Mouse (Mus musculus) CH12F3 (cell line): ENCODE results near the gene Naa80.

ENCODE experiments used
- in situ Hi-C: fragments of 300-500 bp; cut with MboI; formaldehyde crosslinking; loops from 2 replicates; pipeline ENCODE4 v1.14.3; 2020; ENCODE audit warnings: low sequenced_read_pairs

The Naa80 gene

GRCm38 (mm10) chr9:107612945-107613569, 34.4 kb downstream of the Naa80 start:
- in situ Hi-C loops, result no loop called here

DNA sequence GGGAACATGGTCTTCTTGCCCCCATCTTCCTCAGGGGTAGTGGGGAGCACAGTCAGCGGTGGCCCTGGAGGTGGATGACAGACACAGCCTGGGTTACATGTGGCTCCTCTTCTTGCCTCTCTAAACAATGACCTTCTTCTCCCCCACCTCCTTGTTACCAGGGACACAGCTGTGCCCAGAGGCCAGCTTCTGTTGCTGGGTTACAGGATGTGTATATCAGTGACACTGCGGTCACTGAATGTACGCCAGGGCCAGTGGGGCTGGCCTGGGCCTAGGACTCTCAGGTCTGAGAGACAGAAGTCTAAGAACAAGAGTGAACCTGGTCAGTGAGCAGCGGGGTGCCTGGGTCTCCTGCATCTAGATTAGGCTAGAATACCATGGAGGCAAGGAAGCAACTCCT, 36.3 kb downstream of the Naa80 start:
- in situ Hi-C loops, result no loop called here

DNA sequence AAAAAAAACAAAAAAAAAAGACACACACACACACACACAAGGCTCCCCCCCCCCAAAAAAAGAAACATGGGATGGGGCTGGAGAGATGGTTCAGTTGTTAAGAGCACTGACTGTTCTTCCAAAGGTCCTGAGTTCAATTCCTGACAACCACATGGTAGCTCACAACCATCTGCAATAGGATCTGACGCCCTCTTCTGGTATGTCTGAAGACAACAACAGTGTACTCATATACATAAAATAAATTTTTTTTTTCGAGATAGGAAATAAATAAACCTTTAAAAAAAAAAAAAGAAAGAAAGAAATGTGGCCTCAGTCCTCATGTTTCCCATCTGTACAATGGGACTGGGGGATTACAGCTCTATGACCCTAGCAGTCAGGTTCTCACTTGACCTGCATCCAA, 38.8 kb downstream of the Naa80 start:
- in situ Hi-C loops, result no loop called here

- in situ Hi-C loops, result no loop called here
Observed at GRCm38 (mm10) chr9:107618098-107618497, 39.4 kb downstream of the Naa80 start.

DNA sequence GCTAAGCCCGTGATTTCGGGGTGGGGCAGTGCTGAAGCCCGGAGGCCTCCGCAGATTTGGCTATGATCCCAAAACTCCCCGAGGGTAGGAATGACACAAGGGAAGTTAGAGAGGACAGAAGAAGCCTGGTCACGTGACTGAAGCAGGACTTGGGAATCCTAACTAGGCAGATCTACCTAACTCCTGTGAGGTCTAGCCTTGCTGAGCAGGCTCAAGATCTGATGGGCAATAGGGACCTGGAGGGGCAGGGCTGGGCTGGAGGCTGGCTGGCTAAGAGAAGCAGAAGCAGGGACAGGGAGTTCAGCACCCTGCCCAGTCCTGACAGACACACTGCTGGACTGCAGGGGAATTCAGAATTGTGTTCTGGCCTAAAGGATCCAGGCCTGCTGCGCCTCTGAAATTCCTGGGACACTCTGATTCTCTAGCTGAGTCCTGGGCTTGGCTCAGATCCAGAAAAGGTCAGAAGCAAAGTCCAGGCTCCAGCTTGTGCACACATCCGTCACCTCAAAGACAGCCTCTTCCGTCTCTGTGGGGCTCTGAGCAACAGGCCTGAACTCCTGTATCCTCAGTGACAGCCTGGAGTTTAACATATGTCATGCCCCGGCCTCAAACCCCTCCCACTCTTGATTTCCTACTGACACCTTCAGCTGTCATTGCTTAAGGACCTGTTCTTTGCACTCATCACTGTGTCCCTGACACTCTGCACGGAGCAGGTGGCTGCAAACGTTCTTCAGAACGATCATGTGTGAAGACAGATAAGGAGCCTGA, 40.3 kb downstream of the Naa80 start:
- in situ Hi-C loops, result no loop called here

- in situ Hi-C loops, result no loop called here
Observed at GRCm38 (mm10) chr9:107619546-107619879, 40.8 kb downstream of the Naa80 start.

GRCm38 (mm10) chr9:107620954-107621353, 42.3 kb downstream of the Naa80 start:
- in situ Hi-C loops, result no loop called here

DNA sequence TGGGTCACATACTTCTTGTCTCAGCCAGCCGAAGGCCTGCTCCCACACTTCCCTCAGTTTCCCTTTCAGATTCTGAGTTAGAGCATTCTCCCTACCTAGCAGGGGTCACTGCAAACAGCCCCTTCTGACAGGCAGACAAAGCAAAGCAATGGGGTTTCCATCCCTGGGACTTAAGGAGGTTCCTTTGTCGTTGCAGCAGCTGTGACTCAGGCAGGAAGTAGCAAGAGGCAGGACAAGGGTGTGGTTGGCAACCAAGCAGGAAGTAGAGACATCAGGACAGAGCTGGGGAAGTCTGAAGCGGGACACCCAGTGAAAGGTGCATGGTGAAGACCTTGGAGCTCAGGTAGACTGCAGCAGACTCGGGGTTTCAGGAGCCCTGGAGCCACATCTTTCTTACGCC, 45.9 kb downstream of the Naa80 start:
- in situ Hi-C loops, result no loop called here

DNA sequence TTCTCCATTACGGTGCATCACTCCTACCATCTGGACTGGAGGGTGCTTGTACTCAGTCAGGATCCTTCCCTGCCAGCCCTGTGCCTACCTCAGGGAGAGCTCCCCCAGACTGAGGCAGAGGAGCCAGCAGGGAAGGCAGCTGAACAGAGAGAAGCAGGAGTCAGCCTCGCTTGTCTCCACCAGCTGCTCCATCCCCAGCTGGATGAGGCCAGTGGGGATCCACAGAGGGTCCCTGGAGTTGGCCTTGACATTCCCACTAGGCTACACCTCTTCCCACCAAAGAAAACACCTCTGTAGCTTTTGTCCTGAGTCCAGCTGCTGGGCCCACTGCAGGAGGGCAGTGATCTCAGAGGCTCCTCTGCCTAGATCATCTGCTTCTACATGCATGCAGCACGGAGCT, 46.3 kb downstream of the Naa80 start:
- in situ Hi-C loops, result no loop called here

DNA sequence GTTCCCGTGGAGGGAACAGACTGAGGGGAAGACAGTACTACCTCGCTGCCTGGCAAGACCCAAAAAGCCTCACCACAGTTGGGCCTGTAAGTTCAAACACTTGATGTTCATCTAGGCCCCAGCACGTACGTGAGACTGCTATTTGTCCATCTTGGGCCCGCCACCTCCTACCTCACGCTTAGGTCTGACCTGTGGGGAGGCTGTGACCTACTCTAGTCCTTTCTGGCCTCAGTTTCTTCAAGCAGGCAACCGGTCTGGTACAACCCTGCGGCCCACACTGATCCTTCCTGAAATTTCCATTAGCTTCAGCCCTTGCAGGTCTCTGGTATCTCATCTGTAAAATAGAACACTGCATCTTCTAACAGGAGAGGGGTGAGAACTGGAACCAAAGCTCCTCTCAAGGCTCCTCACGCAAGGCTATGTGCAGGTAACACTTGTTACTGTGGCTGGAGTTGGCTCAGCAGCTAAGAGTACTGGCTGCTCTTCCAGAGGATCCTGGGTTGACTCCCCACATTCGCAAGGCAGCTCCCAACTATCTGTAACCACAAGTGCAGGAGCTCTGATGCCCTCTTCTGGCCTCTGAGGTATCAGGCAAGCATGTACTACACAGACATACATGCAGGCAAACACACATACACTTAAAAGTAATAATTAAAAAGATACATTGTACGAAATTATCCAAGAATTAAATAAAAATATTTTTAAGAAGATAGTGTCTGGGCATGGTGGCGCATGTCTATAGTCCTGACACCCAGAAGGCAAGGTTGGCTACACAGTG, 46.9 kb downstream of the Naa80 start:
- in situ Hi-C loops, result no loop called here

GRCm38 (mm10) chr9:107626158-107626843, 47.6 kb downstream of the Naa80 start:
- in situ Hi-C loops, result no loop called here

DNA sequence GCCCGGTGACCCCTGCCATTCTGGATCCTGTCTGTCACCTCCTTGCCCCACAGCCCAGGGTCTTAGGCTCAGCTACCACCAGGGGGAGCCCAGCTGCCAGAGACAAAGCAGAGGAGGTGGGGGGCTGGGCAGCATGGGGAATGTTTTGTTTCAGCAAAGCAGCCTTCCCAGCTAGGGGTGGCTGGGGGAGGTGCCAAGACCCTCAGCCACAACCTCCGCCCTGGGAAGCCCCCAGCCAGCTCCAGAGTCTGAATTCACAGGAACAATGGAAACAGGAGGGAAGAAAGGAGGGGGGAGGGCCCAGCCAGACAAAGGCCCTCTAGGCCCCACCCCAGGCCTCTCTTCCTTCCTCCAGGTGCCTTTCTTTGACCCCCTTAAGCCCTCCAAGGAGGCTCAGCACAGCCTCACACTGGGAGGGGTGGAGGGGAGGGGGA, 48.2 kb downstream of the Naa80 start:
- in situ Hi-C loops, result no loop called here

GRCm38 (mm10) chr9:107627387-107628255, 48.9 kb downstream of the Naa80 start:
- in situ Hi-C loops, result no loop called here

- in situ Hi-C loops, result no loop called here
Observed at GRCm38 (mm10) chr9:107628721-107629410, 50.2 kb downstream of the Naa80 start.

- in situ Hi-C loops, result no loop called here
Observed at GRCm38 (mm10) chr9:107629411-107629730, 50.7 kb downstream of the Naa80 start.

- in situ Hi-C loops, result no loop called here
Observed at GRCm38 (mm10) chr9:107629901-107630425, 51.3 kb downstream of the Naa80 start.

GRCm38 (mm10) chr9:107630576-107630975, 51.9 kb downstream of the Naa80 start:
- in situ Hi-C loops, result no loop called here

DNA sequence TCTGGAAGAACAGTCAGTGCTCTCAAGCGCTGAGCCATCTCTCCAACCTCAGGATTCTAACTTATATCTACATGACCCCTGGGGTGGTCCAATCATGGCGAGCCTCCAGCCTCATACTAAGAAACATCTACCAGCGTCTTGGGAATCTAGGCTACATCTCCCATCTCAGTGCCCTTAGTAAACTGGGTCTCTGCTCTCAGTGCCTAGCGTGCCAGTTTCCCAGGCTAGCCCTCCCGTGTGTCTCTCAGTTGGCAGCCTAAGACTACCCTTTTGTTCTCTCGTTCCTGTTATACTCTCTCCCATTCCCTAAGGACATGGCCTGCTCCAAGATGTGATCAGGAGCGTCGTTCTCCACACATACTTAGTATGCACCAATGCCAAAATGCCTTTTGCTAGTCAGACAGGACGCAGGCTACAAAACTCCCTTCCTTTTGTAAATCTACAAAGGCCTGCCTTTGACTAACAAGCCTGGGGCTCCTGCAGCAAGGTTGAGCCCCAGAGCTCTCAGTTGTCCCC, 52.7 kb downstream of the Naa80 start:
- in situ Hi-C loops, result no loop called here

DNA sequence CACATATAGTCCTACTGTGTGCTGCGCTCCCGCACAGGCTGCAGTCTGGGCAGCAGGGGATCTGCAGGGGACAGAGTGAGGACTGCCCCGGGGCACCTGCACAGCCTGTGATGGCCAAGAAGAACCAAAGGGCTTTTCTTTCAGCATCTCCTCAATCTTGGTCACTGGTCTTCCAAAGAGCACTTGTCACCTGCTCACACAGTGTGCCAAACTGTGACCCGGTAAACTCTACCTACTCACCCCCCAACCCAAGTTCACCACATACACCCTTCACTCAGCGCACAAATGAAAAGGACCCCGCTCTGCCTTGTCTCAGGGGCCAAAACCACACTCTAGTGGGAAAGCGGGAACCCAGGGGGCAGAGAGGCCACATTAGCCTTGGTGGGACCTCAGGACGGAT, 53.2 kb downstream of the Naa80 start:
- in situ Hi-C loops, result no loop called here
